Mouse (Mus musculus): ENCODE measurements around the gene Ctc1. TPM values are rescaled to one million over a fixed set of nuclear protein-coding genes. Genes with fewer than 3 reads are reported as not detected.

Ctc1 gene
- polyA plus RNA-seq, 2 experiments, result 15.2 to 21.9 TPM

DNA sequence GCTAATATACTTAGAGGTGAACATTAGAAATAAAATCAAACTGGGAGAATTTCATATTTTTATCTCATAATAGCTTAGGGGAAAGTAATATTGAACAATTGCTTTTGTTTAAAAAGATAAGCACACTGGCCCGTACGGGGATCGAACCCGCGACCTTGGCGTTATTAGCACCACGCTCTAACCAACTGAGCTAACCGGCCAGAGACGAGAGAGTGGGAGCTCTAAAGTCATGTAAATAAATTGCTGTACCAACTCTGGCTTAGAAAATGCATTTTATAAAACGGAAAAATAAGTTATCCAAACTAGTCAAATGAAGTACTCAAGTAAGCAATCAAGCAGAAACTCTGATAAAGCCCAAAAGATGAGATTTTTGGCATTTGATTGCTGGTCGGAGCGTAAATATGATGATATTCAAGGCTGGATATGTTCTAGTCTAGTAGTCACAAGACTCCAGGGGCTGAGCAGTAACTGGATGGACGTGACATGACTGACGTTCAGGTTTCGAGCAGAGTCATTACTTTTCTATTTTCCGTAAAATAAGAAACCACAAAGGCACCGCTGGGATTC lies 46.6 kb downstream of the Ctc1 start:
- Histone ChIP-seq H3K9ac (replicated peaks) (no peak overlapping the region), H3K4me3 (ENCODE audit: insufficient read depth in 1 of 2, low read depth in 2 of 2, low read length in 2 of 2) (peak overlapping the region; percentile 61 to 65), H3K4me1 (replicated peaks; ENCODE audit: control insufficient read depth in 2 of 2, insufficient read depth in 2 of 2, low read length in 1 of 2) (peaks cover 9 to 39% of the 10 kb centered on the region in 2 experiments), H3K27ac (peak overlapping the region; percentile 40), H3K4me2 (ENCODE audit: low read depth) (peak overlapping the region; percentile 97), H3K9me3 (ENCODE audit: control insufficient read depth, low read length) (no peaks in the 10 kb centered on the region), H3K27me3 (ENCODE audit: control insufficient read depth, insufficient read depth, low read length) (no peaks in the 10 kb centered on the region), H3K36me3 (replicated peaks; ENCODE audit: control insufficient read depth, insufficient read depth, low read depth) (no peaks in the 10 kb centered on the region)
- DNase-seq (ENCODE audit: low read depth in 3 of 3, low spot score in 3 of 3) (peak in 2 of 3 experiments; percentile 62 to 67), ATAC-seq (ENCODE audit: insufficient read depth) (0 out of 2 replicates have a peak, but pooled peaks have one; percentile 17)
- TF ChIP-seq CTCF (IDR thresholded peaks at IDR 0.05; ENCODE audit: low read depth) (no peak), EP300 (IDR thresholded peaks at IDR 0.05; ENCODE audit: low read depth) (no peak)
- under 1% methylated on average over 17 of the region's 17 CpGs for WGBS (ENCODE audit: insufficient replicate concordance)

DNA sequence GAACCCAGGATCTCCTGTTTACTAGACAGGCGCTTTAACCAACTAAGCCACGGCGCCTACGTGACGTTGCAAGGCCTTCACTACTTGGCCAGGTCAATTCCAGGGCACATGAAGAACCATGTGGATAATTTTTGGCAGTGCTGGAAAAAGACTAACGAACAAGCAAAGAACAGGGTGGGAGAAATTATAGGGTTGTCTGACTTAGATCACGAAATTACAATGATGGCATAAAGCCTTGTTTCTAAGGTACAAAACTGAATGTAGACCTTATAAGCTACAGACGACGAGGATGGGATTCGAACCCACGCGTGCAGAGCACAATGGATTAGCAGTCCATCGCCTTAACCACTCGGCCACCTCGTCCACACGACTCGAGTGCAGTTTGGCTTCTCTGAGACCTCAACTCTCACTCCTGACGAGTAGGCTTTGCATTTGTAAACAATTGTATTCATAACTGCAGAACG lies 47.1 kb downstream of the Ctc1 start:
- TF ChIP-seq EP300 (IDR thresholded peaks at IDR 0.05; ENCODE audit: low read depth), result peak; percentile 48
- TF ChIP-seq CTCF (IDR thresholded peaks at IDR 0.05; ENCODE audit: low read depth), result no peak
- Histone ChIP-seq H3K9me3 (ENCODE audit: control insufficient read depth, low read length) (no peaks in the 10 kb centered on the region), H3K36me3 (replicated peaks; ENCODE audit: control insufficient read depth, insufficient read depth, low read depth) (no peaks in the 10 kb centered on the region), H3K27me3 (ENCODE audit: control insufficient read depth, insufficient read depth, low read length) (no peaks in the 10 kb centered on the region), H3K4me1 (replicated peaks; ENCODE audit: control insufficient read depth in 2 of 2, insufficient read depth in 2 of 2, low read length in 1 of 2) (peaks cover 11 to 44% of the 10 kb centered on the region in 2 experiments), H3K4me3 (ENCODE audit: insufficient read depth in 1 of 2, low read depth in 2 of 2, low read length in 2 of 2) (peak overlapping the region; percentile 65 to 96), H3K4me2 (ENCODE audit: low read depth) (peak overlapping the region; percentile 71), H3K27ac (peak overlapping the region; percentile 69; the same call in 1 of the 2 replicates), H3K9ac (replicated peaks) (peak overlapping the region; percentile 69)
- peak; percentile 84 to 88 (median 84) for DNase-seq (ENCODE audit: low read depth in 3 of 3, low spot score in 3 of 3)
- WGBS (ENCODE audit: insufficient replicate concordance), result 0% methylated on average over 19 of the region's 19 CpGs
- peak; percentile 72 for ATAC-seq (ENCODE audit: insufficient read depth)

DNA sequence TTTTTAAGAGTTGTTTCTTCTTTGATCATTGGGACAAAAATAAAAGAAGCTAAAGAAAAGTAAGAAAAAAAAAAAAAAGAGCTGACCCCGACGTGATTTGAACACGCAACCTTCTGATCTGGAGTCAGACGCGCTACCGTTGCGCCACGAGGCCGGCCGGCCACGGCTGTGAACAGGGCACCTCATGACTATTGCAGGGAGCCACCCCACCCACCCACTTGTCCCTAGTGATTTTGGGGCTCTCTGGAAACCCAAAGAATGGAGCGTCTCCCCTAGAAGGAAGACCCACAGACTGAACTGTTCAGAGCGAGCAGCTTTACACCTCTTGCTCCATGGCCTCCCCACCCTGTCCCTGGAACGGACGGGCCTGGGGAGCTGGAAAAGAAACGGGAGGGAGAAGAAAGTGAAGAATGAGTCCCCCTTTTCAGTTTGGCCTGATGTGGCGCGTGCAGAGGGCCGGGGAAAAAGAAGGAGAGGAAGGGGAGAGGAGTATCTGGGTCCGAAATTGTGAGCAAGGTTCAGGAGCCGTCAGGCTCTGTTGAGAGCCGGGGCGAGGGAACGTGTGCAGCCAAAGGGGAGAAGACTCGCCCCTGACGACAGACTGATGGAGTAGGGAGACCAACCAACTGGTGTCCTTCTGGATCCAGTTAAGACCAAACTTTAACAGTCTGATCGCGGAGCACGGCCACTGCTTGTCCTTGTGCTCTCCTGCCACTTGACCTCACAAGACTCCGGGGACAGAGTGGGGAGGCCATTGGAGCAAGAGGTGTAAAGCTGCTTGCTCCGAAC lies 47.9 kb downstream of the Ctc1 start:
- no peaks in the 10 kb centered on the region for H3K27me3 ChIP-seq (ENCODE audit: control insufficient read depth, insufficient read depth, low read length)
- H3K27ac ChIP-seq, result peak overlapping the region; percentile 6
- H3K36me3 ChIP-seq (replicated peaks; ENCODE audit: control insufficient read depth, insufficient read depth, low read depth), result no peaks in the 10 kb centered on the region
- H3K9me3 ChIP-seq (ENCODE audit: control insufficient read depth, low read length), result no peaks in the 10 kb centered on the region
- under 1% methylated on average over 31 of the region's 31 CpGs for WGBS (ENCODE audit: insufficient replicate concordance)
- peak overlapping the region; percentile 71 for H3K4me2 ChIP-seq (ENCODE audit: low read depth)
- H3K4me3 ChIP-seq (ENCODE audit: insufficient read depth in 1 of 2, low read depth in 2 of 2, low read length in 2 of 2), result peak overlapping the region; percentile 65 to 98
- peak; percentile 34; the same call in 1 of the 2 replicates for ATAC-seq (ENCODE audit: insufficient read depth)
- TF ChIP-seq EP300 (IDR thresholded peaks at IDR 0.05; ENCODE audit: low read depth) (peak; percentile 24; the same call in 1 of the 2 replicates), CTCF (IDR thresholded peaks at IDR 0.05; ENCODE audit: low read depth) (no peak)
- DNase-seq (ENCODE audit: low read depth in 3 of 3, low spot score in 3 of 3), result peak in 1 of 3 experiments; percentile 54
- peak overlapping the region; percentile 69 for H3K9ac ChIP-seq (replicated peaks)
- peaks cover 6 to 41% of the 10 kb centered on the region in 2 experiments; a peak in 3 of 4 replicates for H3K4me1 ChIP-seq (replicated peaks; ENCODE audit: control insufficient read depth in 2 of 2, insufficient read depth in 2 of 2, low read length in 1 of 2)

DNA sequence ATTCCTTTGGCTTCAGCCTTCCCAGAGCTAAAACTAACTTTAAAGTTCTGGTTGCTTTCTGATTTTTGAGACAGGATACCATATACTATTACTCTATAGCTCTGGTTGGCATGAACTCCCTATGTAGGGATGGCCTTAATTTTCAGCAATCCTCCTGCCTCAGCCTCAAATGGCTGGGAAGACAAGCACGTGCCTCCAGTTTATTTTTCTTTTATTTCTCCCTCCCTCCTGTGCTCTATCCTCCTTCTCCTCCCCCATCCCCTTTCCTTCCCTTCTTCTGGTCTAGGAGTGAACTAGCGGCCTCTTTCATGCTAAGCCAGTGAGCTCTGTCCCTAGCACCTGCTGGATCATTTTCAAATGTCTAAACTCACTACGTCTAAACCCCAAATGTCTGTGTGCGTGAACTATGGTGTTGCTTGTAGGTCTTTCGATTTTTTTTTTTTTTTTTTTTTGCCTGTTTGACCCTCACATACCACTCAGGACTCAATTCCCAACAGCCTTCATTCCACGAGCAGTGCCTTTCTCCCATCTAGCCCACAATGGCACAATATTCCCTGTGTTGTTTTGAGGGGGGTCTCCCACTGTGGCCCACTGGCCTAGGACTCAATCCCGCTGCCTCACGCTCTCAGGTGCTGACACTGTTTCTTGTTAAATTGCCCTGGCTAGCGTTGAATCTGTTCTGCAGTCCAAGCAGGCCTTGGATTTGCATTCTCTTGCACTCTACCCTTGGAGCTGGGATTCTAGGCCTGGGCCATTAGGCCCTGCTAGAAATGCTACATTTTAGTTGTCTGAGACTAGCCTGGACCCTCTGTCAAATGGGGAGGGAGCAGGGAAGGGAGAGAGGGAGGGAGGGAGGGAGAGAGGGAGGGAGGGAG lies 48.8 kb downstream of the Ctc1 start:
- no peaks in the 10 kb centered on the region for H3K27me3 ChIP-seq (ENCODE audit: control insufficient read depth, insufficient read depth, low read length)
- no peak for TF ChIP-seq EP300 (IDR thresholded peaks at IDR 0.05; ENCODE audit: low read depth)
- no peak for TF ChIP-seq CTCF (IDR thresholded peaks at IDR 0.05; ENCODE audit: low read depth)
- H3K4me3 ChIP-seq (ENCODE audit: insufficient read depth in 1 of 2, low read depth in 2 of 2, low read length in 2 of 2), result peak overlapping the region; percentile 65 to 98
- DNase-seq (ENCODE audit: low read depth in 3 of 3, low spot score in 3 of 3) (no peak), ATAC-seq (ENCODE audit: insufficient read depth) (no peak)
- H3K4me2 ChIP-seq (ENCODE audit: low read depth), result peak overlapping the region; percentile 71
- peak overlapping the region; percentile 60 for H3K9ac ChIP-seq (replicated peaks)
- peak overlapping the region; percentile 6; the same call in 1 of the 2 replicates for H3K27ac ChIP-seq
- no peaks in the 10 kb centered on the region for H3K9me3 ChIP-seq (ENCODE audit: control insufficient read depth, low read length)
- H3K4me1 ChIP-seq (replicated peaks; ENCODE audit: control insufficient read depth in 2 of 2, insufficient read depth in 2 of 2, low read length in 1 of 2), result peaks cover 6 to 39% of the 10 kb centered on the region in 2 experiments; a peak in 3 of 4 replicates
- WGBS (ENCODE audit: insufficient replicate concordance), result 57% methylated on average over 9 of the region's 9 CpGs
- H3K36me3 ChIP-seq (replicated peaks; ENCODE audit: control insufficient read depth, insufficient read depth, low read depth), result no peaks in the 10 kb centered on the region
